Mouse (Mus musculus): Measurements from ENCODE around the gene Dtx1. TPM values are rescaled to one million over a fixed set of nuclear protein-coding genes. Genes with fewer than 3 reads are reported as not detected.

The Dtx1 gene
- total and polyA plus RNA-seq, 3 experiments, result 0.12 to 0.63 TPM; not detected in 1

DNA sequence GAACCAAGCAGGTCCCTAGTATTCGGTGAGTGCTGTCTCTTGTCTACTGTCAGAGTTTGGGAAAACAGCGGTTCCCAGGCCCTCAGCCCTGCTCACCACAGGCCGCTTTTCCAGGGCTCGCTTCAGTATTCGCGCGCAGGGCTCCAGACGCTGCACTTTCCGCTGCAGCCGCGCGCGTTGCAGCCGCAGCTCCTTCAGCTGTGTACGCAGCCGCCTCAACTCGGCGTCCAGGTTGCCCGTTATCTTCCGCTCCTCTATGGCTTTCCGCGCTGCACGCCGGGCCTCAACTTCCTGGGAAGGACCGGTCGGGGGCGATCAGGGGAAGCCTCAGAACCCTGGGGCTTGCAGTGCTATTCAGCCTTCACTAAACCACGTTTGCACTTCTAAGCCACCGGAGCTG lies 80.6 kb downstream of the Dtx1 start:
- no peak for TF ChIP-seq EP300 (IDR thresholded peaks at IDR 0.05; ENCODE audit: low read depth in 1 of 2, low read length in 2 of 2)
- no peak for TF ChIP-seq RAD21 (IDR thresholded peaks at IDR 0.05; ENCODE audit: low read depth, low read length)
- TF ChIP-seq GABPA (IDR thresholded peaks at IDR 0.05; ENCODE audit: low read depth, low read length), result no peak
- TF ChIP-seq ELF1 (IDR thresholded peaks at IDR 0.05; ENCODE audit: low read depth, low read length), result no peak
- no peak for TF ChIP-seq MAFK (IDR thresholded peaks at IDR 0.05; ENCODE audit: borderline replicate concordance, low read depth, low read length)
- no peak for TF ChIP-seq POLR2A (IDR thresholded peaks at IDR 0.05; ENCODE audit: control insufficient read depth in 1 of 2, insufficient read depth in 1 of 2, low read depth in 1 of 2, low read length in 2 of 2, poor library complexity in 1 of 2)
- no peak for TF ChIP-seq MAX (IDR thresholded peaks at IDR 0.05; ENCODE audit: low read length)
- TF ChIP-seq BHLHE40 (IDR thresholded peaks at IDR 0.05; ENCODE audit: borderline replicate concordance, low read depth, low read length), result no peak
- TF ChIP-seq ETS1 (IDR thresholded peaks at IDR 0.05; ENCODE audit: low read depth, low read length), result no peak
- no peak for TF ChIP-seq CHD1 (IDR thresholded peaks at IDR 0.05; ENCODE audit: low read depth, low read length)
- no peak for TF ChIP-seq ZC3H11A (IDR thresholded peaks at IDR 0.05; ENCODE audit: low read depth, low read length)
- no peak for TF ChIP-seq NRF1 (IDR thresholded peaks at IDR 0.05; ENCODE audit: insufficient read depth, low read depth, low read length, poor library complexity, severe bottlenecking)
- TF ChIP-seq ZKSCAN1 (IDR thresholded peaks at IDR 0.05; ENCODE audit: low read depth, low read length), result no peak
- TF ChIP-seq GATA1 (IDR thresholded peaks at IDR 0.05; ENCODE audit: low read depth, low read length), result no peak
- no peak for TF ChIP-seq ZMIZ1 (IDR thresholded peaks at IDR 0.05; ENCODE audit: low read depth, low read length)
- TF ChIP-seq POLR2AphosphoS5 (IDR thresholded peaks at IDR 0.05; ENCODE audit: borderline replicate concordance, low read depth, low read length), result no peak
- Histone ChIP-seq H3K9ac (ENCODE audit: control insufficient read depth, low read depth, low read length, poor library complexity, severe bottlenecking) (no peak overlapping the region), H3K27me3 (ENCODE audit: control insufficient read depth in 1 of 2, insufficient read depth in 2 of 2, low read length in 2 of 2) (no peaks in the 10 kb centered on the region), H3K79me2 (ENCODE audit: control insufficient read depth, insufficient read depth, low read length, poor library complexity) (no peaks in the 10 kb centered on the region), H3K4me3 (ENCODE audit: control insufficient read depth in 1 of 2, insufficient read depth in 1 of 2, low read depth in 2 of 2, low read length in 2 of 2) (no peak overlapping the region), H3K4me1 (ENCODE audit: control insufficient read depth in 1 of 2, insufficient read depth in 2 of 2, low read length in 2 of 2) (peaks cover 0 to 11% of the 10 kb centered on the region in 2 experiments; a peak in 2 of 4 replicates), H3K27ac (ENCODE audit: control insufficient read depth, low read depth, low read length) (no peak overlapping the region), H3K36me3 (ENCODE audit: control insufficient read depth in 1 of 2, insufficient read depth in 2 of 2, low read length in 2 of 2) (peaks cover under 1 to 8% of the 10 kb centered on the region in 2 experiments; a peak in 3 of 4 replicates), H3K9me3 (replicated peaks; ENCODE audit: insufficient read depth, low read length) (no peaks in the 10 kb centered on the region)
- no peak for DNase-seq (ENCODE audit: low read depth, low spot score)

Other genes starting within 250 kb of the Dtx1 start
- 8.2 and 12.1 TPM in 2 replicates for gene Sdsl, start 239.1 kb downstream of the Dtx1 start, total RNA-seq (2012; rRNA removed)
- gene Sdsl, start 239.1 kb downstream of the Dtx1 start, polyA plus RNA-seq (2012; ENCODE audit: insufficient read depth in 1 of 2, insufficient read length in 2 of 2, low read depth in 1 of 2, low replicate concordance in 2 of 2, missing spikeins in 1 of 2), result 10 to 100 TPM in 1 of 2 experiments, not detected in 1; 21.0 TPM
- gene Sds, start 235.4 kb downstream of the Dtx1 start, total RNA-seq (2012; rRNA removed), result not detected in 2 replicates
- gene Sds, start 235.4 kb downstream of the Dtx1 start, polyA plus RNA-seq (2012; ENCODE audit: insufficient read depth in 1 of 2, insufficient read length in 2 of 2, low read depth in 1 of 2, low replicate concordance in 2 of 2, missing spikeins in 1 of 2), result under 1 TPM in 1 of 2 experiments, not detected in 1; 0.17 TPM
- 9.2 and 10.1 TPM in 2 replicates for gene Plbd2, start 208.3 kb downstream of the Dtx1 start, total RNA-seq (2012; rRNA removed)
- 10 to 100 TPM in 1 of 2 experiments, not detected in 1; 30.5 TPM for gene Plbd2, start 208.3 kb downstream of the Dtx1 start, polyA plus RNA-seq (2012; ENCODE audit: insufficient read depth in 1 of 2, insufficient read length in 2 of 2, low read depth in 1 of 2, low replicate concordance in 2 of 2, missing spikeins in 1 of 2)
- 2.3 and 2.7 TPM in 2 replicates for gene Slc8b1, start 200.8 kb downstream of the Dtx1 start, total RNA-seq (2012; rRNA removed)
- gene Slc8b1, start 200.8 kb downstream of the Dtx1 start, polyA plus RNA-seq (2012; ENCODE audit: insufficient read depth in 1 of 2, insufficient read length in 2 of 2, low read depth in 1 of 2, low replicate concordance in 2 of 2, missing spikeins in 1 of 2), result 1 to 10 TPM in 1 of 2 experiments, not detected in 1; 5.9 TPM
- 11.0 and 11.3 TPM in 2 replicates for gene Tpcn1, start 123.3 kb downstream of the Dtx1 start, total RNA-seq (2012; rRNA removed)
- 10 to 100 TPM in 1 of 2 experiments, not detected in 1; 43.2 TPM for gene Tpcn1, start 123.3 kb downstream of the Dtx1 start, polyA plus RNA-seq (2012; ENCODE audit: insufficient read depth in 1 of 2, insufficient read length in 2 of 2, low read depth in 1 of 2, low replicate concordance in 2 of 2, missing spikeins in 1 of 2)
- 0.62 and 1.1 TPM in 2 replicates for gene Iqcd, start 122.9 kb downstream of the Dtx1 start, total RNA-seq (2012; rRNA removed)
- 1 to 10 TPM in 1 of 2 experiments, not detected in 1; 2.2 TPM for gene Iqcd, start 122.9 kb downstream of the Dtx1 start, polyA plus RNA-seq (2012; ENCODE audit: insufficient read depth in 1 of 2, insufficient read length in 2 of 2, low read depth in 1 of 2, low replicate concordance in 2 of 2, missing spikeins in 1 of 2)
- 14.0 and 18.1 TPM in 2 replicates for gene Rita1, start 99.3 kb downstream of the Dtx1 start, total RNA-seq (2012; rRNA removed)
- gene Rita1, start 99.3 kb downstream of the Dtx1 start, polyA plus RNA-seq (2012; ENCODE audit: insufficient read depth in 1 of 2, insufficient read length in 2 of 2, low read depth in 1 of 2, low replicate concordance in 2 of 2, missing spikeins in 1 of 2), result 10 to 100 TPM in 1 of 2 experiments, not detected in 1; 22.1 TPM
- 73.8 and 74.8 TPM in 2 replicates for gene Ddx54, start 99.2 kb downstream of the Dtx1 start, total RNA-seq (2012; rRNA removed)
- 10 to 100 TPM in 1 of 2 experiments, not detected in 1; 99.9 TPM for gene Ddx54, start 99.2 kb downstream of the Dtx1 start, polyA plus RNA-seq (2012; ENCODE audit: insufficient read depth in 1 of 2, insufficient read length in 2 of 2, low read depth in 1 of 2, low replicate concordance in 2 of 2, missing spikeins in 1 of 2)
- not detected in 2 replicates for gene Cfap73, start 77.7 kb downstream of the Dtx1 start, total RNA-seq (2012; rRNA removed)
- gene Cfap73, start 77.7 kb downstream of the Dtx1 start, polyA plus RNA-seq (2012; ENCODE audit: insufficient read depth in 1 of 2, insufficient read length in 2 of 2, low read depth in 1 of 2, low replicate concordance in 2 of 2, missing spikeins in 1 of 2), result under 1 TPM in 1 of 2 experiments, not detected in 1; 0.25 TPM
- 0.26 and 0.69 TPM in 2 replicates for gene Rasal1, start 63.1 kb downstream of the Dtx1 start, total RNA-seq (2012; rRNA removed)
- gene Rasal1, start 63.1 kb downstream of the Dtx1 start, polyA plus RNA-seq (2012; ENCODE audit: insufficient read depth in 1 of 2, insufficient read length in 2 of 2, low read depth in 1 of 2, low replicate concordance in 2 of 2, missing spikeins in 1 of 2), result 1 to 10 TPM in 1 of 2 experiments, not detected in 1; 4.5 TPM
- gene Oas2, start 37.9 kb upstream of the Dtx1 start, total RNA-seq (2012; rRNA removed), result 0.49 and 0.96 TPM in 2 replicates
- 1 to 10 TPM in 1 of 2 experiments, not detected in 1; 5.2 TPM for gene Oas2, start 37.9 kb upstream of the Dtx1 start, polyA plus RNA-seq (2012; ENCODE audit: insufficient read depth in 1 of 2, insufficient read length in 2 of 2, low read depth in 1 of 2, low replicate concordance in 2 of 2, missing spikeins in 1 of 2)
- 1.6 and 1.9 TPM in 2 replicates for gene Oas3, start 65.7 kb upstream of the Dtx1 start, total RNA-seq (2012; rRNA removed)
- 1 to 10 TPM in 1 of 2 experiments, not detected in 1; 4.0 TPM for gene Oas3, start 65.7 kb upstream of the Dtx1 start, polyA plus RNA-seq (2012; ENCODE audit: insufficient read depth in 1 of 2, insufficient read length in 2 of 2, low read depth in 1 of 2, low replicate concordance in 2 of 2, missing spikeins in 1 of 2)
- not detected in 2 replicates for gene Oas1e, start 83.6 kb upstream of the Dtx1 start, total RNA-seq (2012; rRNA removed)
- not detected for gene Oas1e, start 83.6 kb upstream of the Dtx1 start, polyA plus RNA-seq (2012; ENCODE audit: insufficient read depth in 1 of 2, insufficient read length in 2 of 2, low read depth in 1 of 2, low replicate concordance in 2 of 2, missing spikeins in 1 of 2)
- 0.65 and 0.85 TPM in 2 replicates for gene Oas1c, start 100.6 kb upstream of the Dtx1 start, total RNA-seq (2012; rRNA removed)
- 1 to 10 TPM in 1 of 2 experiments, not detected in 1; 1.8 TPM for gene Oas1c, start 100.6 kb upstream of the Dtx1 start, polyA plus RNA-seq (2012; ENCODE audit: insufficient read depth in 1 of 2, insufficient read length in 2 of 2, low read depth in 1 of 2, low replicate concordance in 2 of 2, missing spikeins in 1 of 2)
- not detected in 2 replicates for gene Oas1f, start 135.4 kb upstream of the Dtx1 start, total RNA-seq (2012; rRNA removed)
- not detected for gene Oas1f, start 135.4 kb upstream of the Dtx1 start, polyA plus RNA-seq (2012; ENCODE audit: insufficient read depth in 1 of 2, insufficient read length in 2 of 2, low read depth in 1 of 2, low replicate concordance in 2 of 2, missing spikeins in 1 of 2)
- not detected in 2 replicates for gene Oas1h, start 149.5 kb upstream of the Dtx1 start, total RNA-seq (2012; rRNA removed)
- not detected for gene Oas1h, start 149.5 kb upstream of the Dtx1 start, polyA plus RNA-seq (2012; ENCODE audit: insufficient read depth in 1 of 2, insufficient read length in 2 of 2, low read depth in 1 of 2, low replicate concordance in 2 of 2, missing spikeins in 1 of 2)
- gene Oas1g, start 175.7 kb upstream of the Dtx1 start, total RNA-seq (2012; rRNA removed), result not detected in 2 replicates
- not detected for gene Oas1g, start 175.7 kb upstream of the Dtx1 start, polyA plus RNA-seq (2012; ENCODE audit: insufficient read depth in 1 of 2, insufficient read length in 2 of 2, low read depth in 1 of 2, low replicate concordance in 2 of 2, missing spikeins in 1 of 2)
- 0.15 TPM in 1 of 2 replicates, not detected in the other for gene Oas1a, start 195.6 kb upstream of the Dtx1 start, total RNA-seq (2012; rRNA removed)
- under 1 TPM in 1 of 2 experiments, not detected in 1; 0.17 TPM for gene Oas1a, start 195.6 kb upstream of the Dtx1 start, polyA plus RNA-seq (2012; ENCODE audit: insufficient read depth in 1 of 2, insufficient read length in 2 of 2, low read depth in 1 of 2, low replicate concordance in 2 of 2, missing spikeins in 1 of 2)
- not detected in 2 replicates for gene Oas1d, start 202.6 kb upstream of the Dtx1 start, total RNA-seq (2012; rRNA removed)
- not detected for gene Oas1d, start 202.6 kb upstream of the Dtx1 start, polyA plus RNA-seq (2012; ENCODE audit: insufficient read depth in 1 of 2, insufficient read length in 2 of 2, low read depth in 1 of 2, low replicate concordance in 2 of 2, missing spikeins in 1 of 2)

Data from MEL (cell line).